In genomic region chr11:120539285-120540014, GRCm38 (mm10) we compare ENCODE assay signal across 7 mouse cellular contexts. TPM values are rescaled to one million over a fixed set of nuclear protein-coding genes. Genes with fewer than 3 reads are reported as not detected.
DNase-seq lines count a peak whose midpoint lies in the region; ATAC-seq and TF ChIP-seq lines count a peak whose summit lies in the region.

No protein-coding gene starts in this region.

- H3K27me3 ChIP-seq in Patski, result peaks cover 9% of the 10 kb centered on the region
- no peaks in the 10 kb centered on the region for H3K27me3 ChIP-seq in embryonic facial prominence, embryonic 11.5 days (ENCODE audit: control insufficient read depth, insufficient read depth, low read length)
- H3K27me3 ChIP-seq in lung, embryonic 16.5 days (ENCODE audit: control insufficient read depth, insufficient read depth, low read depth, low read length), result no peaks in the 10 kb centered on the region

- CTCF ChIA-PET in Patski (lab: Charles Lee), result interaction anchor here (1.0 to 1.7 kb wide), 3 partner anchors 13 to 50 kb away, joined by 3 to 5 read pairs (median 5); no protein-coding TSS in a partner anchor

- no peaks in the 10 kb centered on the region; the same call in none of the 2 replicates for H3K36me3 ChIP-seq in embryonic facial prominence, embryonic 11.5 days (replicated peaks; ENCODE audit: control insufficient read depth, insufficient read depth, low read depth, low read length)
- peaks cover 17% of the 10 kb centered on the region for H3K36me3 ChIP-seq in lung, embryonic 16.5 days (ENCODE audit: control insufficient read depth, insufficient read depth, low read length)

- POLR2A ChIA-PET in Patski (lab: Charles Lee), result interaction anchor here (1.2 to 2.2 kb wide), 3 partner anchors 16 to 47 kb away, joined by 4 to 6 read pairs (median 5); partner anchors contain the start of gene Slc25a10

- H3K27ac ChIP-seq in embryonic facial prominence, embryonic 11.5 days (replicated peaks; ENCODE audit: low read depth, low read length), result peak overlapping the region; percentile 35
- H3K27ac ChIP-seq in lung, embryonic 16.5 days (ENCODE audit: low read length), result peak overlapping the region; percentile 82

- H3K9ac ChIP-seq in embryonic facial prominence, embryonic 11.5 days (replicated peaks; ENCODE audit: low read length), result peak overlapping the region; percentile 11; the same call in 1 of the 2 replicates
- peak overlapping the region; percentile 48; the same call in 1 of the 2 replicates for H3K9ac ChIP-seq in lung, embryonic 16.5 days (ENCODE audit: low read length)

- peak overlapping the region; percentile 4; the same call in 1 of the 2 replicates for H3K4me2 ChIP-seq in embryonic facial prominence, embryonic 11.5 days (ENCODE audit: low read depth, low read length)
- peak overlapping the region; percentile 17; the same call in 1 of the 2 replicates for H3K4me2 ChIP-seq in lung, embryonic 16.5 days (ENCODE audit: low read depth, low read length)

- in situ Hi-C loops in Patski (cut with MboI; ENCODE audit: low pct_unique_long_range_greater_than_20kb), result no loop called here

- no peak overlapping the region for H3K4me3 ChIP-seq in embryonic facial prominence, embryonic 11.5 days (ENCODE audit: low read depth, low read length)
- H3K4me3 ChIP-seq in lung, embryonic 16.5 days (ENCODE audit: low read length), result no peak overlapping the region

- DNase-seq in Patski (ENCODE audit: low read depth, low spot score), result peak; percentile 91
- peak; percentile 60 for DNase-seq in embryonic facial prominence, embryonic 11.5 days (ENCODE audit: low spot score)
- DNase-seq in kidney, adult 9 months, result peak; percentile 85
- DNase-seq in yolk sac, embryonic 10.5 days (ENCODE audit: low spot score), result peak; percentile 78
- no peak for DNase-seq in cerebellum, postnatal 4 days (ENCODE audit: low spot score in 2 of 2)
- no peak for DNase-seq in Muller cell, postnatal 12 days (ENCODE audit: inconsistent ontology term)

- H3K4me1 ChIP-seq in embryonic facial prominence, embryonic 11.5 days (ENCODE audit: control insufficient read depth, insufficient read depth, low read length), result peaks cover 3% of the 10 kb centered on the region; the same call in 1 of the 2 replicates
- peaks cover 25% of the 10 kb centered on the region for H3K4me1 ChIP-seq in lung, embryonic 16.5 days (replicated peaks; ENCODE audit: control insufficient read depth, insufficient read depth, low read length)

- no peak for TF ChIP-seq CTCF in Patski (IDR thresholded peaks at IDR 0.05)

- no peaks in the 10 kb centered on the region for H3K9me3 ChIP-seq in embryonic facial prominence, embryonic 11.5 days (replicated peaks; ENCODE audit: control insufficient read depth, low read length)
- no peaks in the 10 kb centered on the region for H3K9me3 ChIP-seq in lung, embryonic 16.5 days (ENCODE audit: control insufficient read depth, low read length)

- peak; percentile 77 for ATAC-seq in Patski
- ATAC-seq in embryonic facial prominence, embryonic 11.5 days (replicated peaks; ENCODE audit: insufficient number of reproducible peaks, low FRiP score, low TSS enrichment, low read depth), result no peak; the same call in none of the 2 replicates
- ATAC-seq in lung, embryonic 16.5 days (ENCODE audit: low read depth), result peak; percentile 82

- WGBS in embryonic facial prominence, embryonic 11.5 days, result 14% methylated on average over 10 of the region's 10 CpGs
- WGBS in lung, embryonic 16.5 days, result 18% methylated on average over 10 of the region's 10 CpGs

RNA-seq across cellular contexts. Expression of gene Gcgr, which starts 9.0 kb away (rescaled TPM):
- not detected for polyA plus RNA-seq in Patski (2021)
- polyA plus RNA-seq in embryonic facial prominence, embryonic 11.5 days (2014; fragmentation: Nextera tagmentation; extraction: Ambion mirVana), result 0.43 and 0.91 TPM in 2 replicates
- 1.4 and 1.7 TPM in 2 replicates for polyA plus RNA-seq in lung, embryonic 16.5 days (2015; fragmentation: Nextera tagmentation; extraction: Ambion mirVana)

RNA-seq across cellular contexts. Expression of gene Mcrip1, which starts 10.1 kb away (rescaled TPM):
- 78.0 TPM for polyA plus RNA-seq in Patski (2021)
- polyA plus RNA-seq in embryonic facial prominence, embryonic 11.5 days (2014; fragmentation: Nextera tagmentation; extraction: Ambion mirVana), result 223 and 249 TPM in 2 replicates
- 184 and 200 TPM in 2 replicates for polyA plus RNA-seq in lung, embryonic 16.5 days (2015; fragmentation: Nextera tagmentation; extraction: Ambion mirVana)

RNA-seq across cellular contexts. Expression of gene Ppp1r27, which starts 11.5 kb away (rescaled TPM):
- polyA plus RNA-seq in Patski (2021), result not detected
- not detected in 2 replicates for polyA plus RNA-seq in embryonic facial prominence, embryonic 11.5 days (2014; fragmentation: Nextera tagmentation; extraction: Ambion mirVana)
- 0.95 and 2.6 TPM in 2 replicates for polyA plus RNA-seq in lung, embryonic 16.5 days (2015; fragmentation: Nextera tagmentation; extraction: Ambion mirVana)

RNA-seq across cellular contexts. Expression of gene P4hb, which starts 33.6 kb away (rescaled TPM):
- polyA plus RNA-seq in Patski (2021), result 661 TPM
- 626 and 629 TPM in 2 replicates for polyA plus RNA-seq in embryonic facial prominence, embryonic 11.5 days (2014; fragmentation: Nextera tagmentation; extraction: Ambion mirVana)
- 829 and 841 TPM in 2 replicates for polyA plus RNA-seq in lung, embryonic 16.5 days (2015; fragmentation: Nextera tagmentation; extraction: Ambion mirVana)

RNA-seq across cellular contexts. Expression of gene Arhgdia, which starts 42.0 kb away (rescaled TPM):
- 439 TPM for polyA plus RNA-seq in Patski (2021)
- polyA plus RNA-seq in embryonic facial prominence, embryonic 11.5 days (2014; fragmentation: Nextera tagmentation; extraction: Ambion mirVana), result 511 and 567 TPM in 2 replicates
- 654 and 680 TPM in 2 replicates for polyA plus RNA-seq in lung, embryonic 16.5 days (2015; fragmentation: Nextera tagmentation; extraction: Ambion mirVana)

Comparison
In these comparisons a context has a peak if more than half of its experiments do, and no peak if none do; other contexts are left out.
1. DNase-seq: peak in Patski (single experiment), embryonic facial prominence, embryonic 11.5 days (single experiment), kidney, adult 9 months (single experiment) and yolk sac, embryonic 10.5 days (single experiment); none in cerebellum, postnatal 4 days (0 of 2) and Muller cell, postnatal 12 days (single experiment).